Mouse (Mus musculus) ES-E14 (cell line): ENCODE measurements around the gene Gpatch8.

Experiments used
- CHD2 ChIP-seq: IDR thresholded peaks from 2 replicates; pipeline ENCODE4 v1.6.1; 2014; ENCODE audit warnings: mild to moderate bottlenecking, low read depth, low read length, inconsistent platforms
- HCFC1 ChIP-seq: IDR thresholded peaks from 2 replicates; pipeline ENCODE4 v1.6.1; 2012; ENCODE audit warnings: low read length, inconsistent platforms, borderline replicate concordance; ENCODE audit not compliant: insufficient read depth
- ZC3H11A ChIP-seq: IDR thresholded peaks from 2 replicates; pipeline ENCODE4 v1.6.1; 2012; ENCODE audit warnings: low read depth, mild to moderate bottlenecking, inconsistent platforms, low read length, borderline replicate concordance

- TF ChIP-seq HCFC1, result no peak
- 0 out of 2 replicates have a peak, but pooled peaks have one; percentile 21 for TF ChIP-seq ZC3H11A
- TF ChIP-seq CHD2, result no peak
Observed at GRCm38 (mm10) chr11:102486733-102487386, 69.3 kb downstream of the Gpatch8 start.
